Mouse (Mus musculus): Measurements from ENCODE around the gene Mxd3. TPM values are rescaled to one million over a fixed set of nuclear protein-coding genes. Genes with fewer than 3 reads are reported as not detected.
A peak's percentile ranks its signal among the peaks of the same experiment; 100 is the strongest.

Gene Mxd3
- polyA plus RNA-seq, 1 experiment from 2014 or later: 18.5 TPM

GRCm38 (mm10) chr13:55361974-55362452 lies 32.4 kb upstream of the Mxd3 start:
- ATAC-seq: peak; percentile 44

GRCm38 (mm10) chr13:55361145-55361544 lies 31.5 kb upstream of the Mxd3 start:
- H3K4me1 ChIP-seq: peaks cover 43% of the 10 kb centered on the region
- peak overlapping the region; percentile 92 for H3K9ac ChIP-seq
- peaks cover 55% of the 10 kb centered on the region for H3K36me3 ChIP-seq
- no peak for ATAC-seq
- no peak overlapping the region; the same call in 1 of the 2 replicates for H3K27ac ChIP-seq
- peak overlapping the region; percentile 86 for H3K4me2 ChIP-seq
- H3K4me3 ChIP-seq: peak overlapping the region; percentile 89
- H3K9me3 ChIP-seq (replicated peaks): no peaks in the 10 kb centered on the region
- no peaks in the 10 kb centered on the region for H3K27me3 ChIP-seq (replicated peaks)

More at GRCm38 (mm10) chr13:55361974-55362452, 32.4 kb upstream of the Mxd3 start:
- Histone ChIP-seq H3K4me1 (peaks cover 46% of the 10 kb centered on the region), H3K27me3 (replicated peaks) (no peaks in the 10 kb centered on the region), H3K4me2 (peak overlapping the region; percentile 86), H3K9ac (peak overlapping the region; percentile 92), H3K36me3 (peaks cover 46% of the 10 kb centered on the region), H3K4me3 (peak overlapping the region; percentile 89), H3K9me3 (replicated peaks) (no peaks in the 10 kb centered on the region), H3K27ac (peak overlapping the region; percentile 96)
- WGBS (ENCODE audit: insufficient replicate concordance): under 1% methylated on average over 32 of the region's 32 CpGs

DNA sequence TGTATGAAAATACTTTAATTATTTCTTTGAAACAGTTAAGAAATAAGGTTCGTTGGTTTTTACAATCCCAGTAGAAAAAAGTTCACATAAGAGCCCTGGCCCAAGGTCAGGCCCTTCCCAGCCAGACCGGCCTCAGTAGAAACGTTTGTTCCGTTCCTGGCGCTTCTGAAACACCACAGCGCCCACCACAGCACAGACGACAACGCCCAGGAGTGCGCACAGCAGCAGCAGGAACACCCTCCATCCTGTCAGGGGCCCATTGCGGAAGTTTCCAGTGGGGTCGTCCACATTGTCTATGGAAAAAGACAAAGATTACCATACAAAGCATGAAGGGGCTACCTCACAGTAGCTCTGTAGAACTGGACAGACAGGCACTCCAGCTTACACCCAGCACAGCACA lies 17.1 kb upstream of the Mxd3 start:
- Histone ChIP-seq H3K36me3 (peaks cover 82% of the 10 kb centered on the region), H3K27ac (no peak overlapping the region), H3K4me2 (no peak overlapping the region), H3K27me3 (replicated peaks) (no peaks in the 10 kb centered on the region), H3K4me1 (0 out of 2 replicates have a peak, but pooled peaks cover 7% of the 10 kb centered on the region), H3K9ac (no peak overlapping the region), H3K9me3 (replicated peaks) (no peaks in the 10 kb centered on the region), H3K4me3 (no peak overlapping the region)
- 73% methylated on average over 11 of the region's 11 CpGs for WGBS (ENCODE audit: insufficient replicate concordance)
- no peak for ATAC-seq

- WGBS (ENCODE audit: insufficient replicate concordance): 79% methylated on average over 7 of the region's 7 CpGs
- Histone ChIP-seq H3K27me3 (replicated peaks) (no peaks in the 10 kb centered on the region), H3K4me3 (no peak overlapping the region), H3K4me2 (no peak overlapping the region), H3K9ac (no peak overlapping the region), H3K36me3 (peaks cover 57% of the 10 kb centered on the region), H3K4me1 (peaks cover 11% of the 10 kb centered on the region), H3K9me3 (replicated peaks) (no peaks in the 10 kb centered on the region), H3K27ac (no peak overlapping the region)
- ATAC-seq: no peak
Measured at GRCm38 (mm10) chr13:55344286-55344685, 14.7 kb upstream of the Mxd3 start.

DNA sequence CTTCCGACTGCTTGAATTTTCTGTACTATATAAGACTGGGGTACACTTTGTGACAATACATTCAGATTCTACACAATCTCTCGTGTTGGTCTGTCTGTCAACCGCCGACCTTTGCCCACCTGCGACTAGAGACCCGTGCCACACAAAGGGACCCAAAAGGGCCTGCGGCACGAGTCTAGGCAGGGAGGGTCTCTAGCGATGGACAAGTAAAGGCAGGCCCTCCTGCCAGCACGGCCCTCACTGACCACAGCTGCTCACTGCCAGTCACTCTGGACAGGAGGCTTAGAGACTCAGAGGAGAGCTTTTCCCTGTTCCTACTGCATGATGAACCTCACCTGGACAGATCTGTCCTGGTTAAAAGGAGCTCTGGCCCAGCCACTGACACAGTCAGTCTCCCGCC lies 12.8 kb upstream of the Mxd3 start:
- 48% methylated on average over 11 of the region's 11 CpGs for WGBS (ENCODE audit: insufficient replicate concordance)
- ATAC-seq: no peak
- no peaks in the 10 kb centered on the region for H3K9me3 ChIP-seq (replicated peaks)
- H3K4me2 ChIP-seq: no peak overlapping the region
- H3K4me3 ChIP-seq: no peak overlapping the region
- peaks cover 40% of the 10 kb centered on the region for H3K36me3 ChIP-seq
- H3K4me1 ChIP-seq: peaks cover 28% of the 10 kb centered on the region
- H3K27me3 ChIP-seq (replicated peaks): no peaks in the 10 kb centered on the region
- H3K27ac ChIP-seq: no peak overlapping the region
- no peak overlapping the region for H3K9ac ChIP-seq

DNA sequence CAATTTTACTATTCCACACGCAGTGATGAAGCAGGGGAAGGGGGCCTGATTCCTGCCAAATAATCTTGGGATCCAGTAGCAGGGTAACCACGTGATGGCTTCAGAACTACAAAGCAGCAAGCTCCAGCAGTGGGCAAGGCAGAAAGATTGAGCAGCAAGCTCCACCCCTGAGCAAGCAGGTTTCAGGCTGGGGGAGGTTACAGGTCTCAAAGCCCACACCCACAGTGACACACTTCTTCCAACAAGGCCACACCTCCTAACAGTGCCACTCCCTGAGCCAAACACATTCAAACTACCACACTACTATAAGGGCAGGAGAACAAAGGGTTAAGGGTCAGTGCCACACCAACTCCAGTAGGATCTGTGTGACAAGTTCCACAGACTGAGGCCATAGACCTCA lies 9.6 kb upstream of the Mxd3 start:
- 31% methylated on average over 2 of the region's 2 CpGs for WGBS (ENCODE audit: insufficient replicate concordance)

DNA sequence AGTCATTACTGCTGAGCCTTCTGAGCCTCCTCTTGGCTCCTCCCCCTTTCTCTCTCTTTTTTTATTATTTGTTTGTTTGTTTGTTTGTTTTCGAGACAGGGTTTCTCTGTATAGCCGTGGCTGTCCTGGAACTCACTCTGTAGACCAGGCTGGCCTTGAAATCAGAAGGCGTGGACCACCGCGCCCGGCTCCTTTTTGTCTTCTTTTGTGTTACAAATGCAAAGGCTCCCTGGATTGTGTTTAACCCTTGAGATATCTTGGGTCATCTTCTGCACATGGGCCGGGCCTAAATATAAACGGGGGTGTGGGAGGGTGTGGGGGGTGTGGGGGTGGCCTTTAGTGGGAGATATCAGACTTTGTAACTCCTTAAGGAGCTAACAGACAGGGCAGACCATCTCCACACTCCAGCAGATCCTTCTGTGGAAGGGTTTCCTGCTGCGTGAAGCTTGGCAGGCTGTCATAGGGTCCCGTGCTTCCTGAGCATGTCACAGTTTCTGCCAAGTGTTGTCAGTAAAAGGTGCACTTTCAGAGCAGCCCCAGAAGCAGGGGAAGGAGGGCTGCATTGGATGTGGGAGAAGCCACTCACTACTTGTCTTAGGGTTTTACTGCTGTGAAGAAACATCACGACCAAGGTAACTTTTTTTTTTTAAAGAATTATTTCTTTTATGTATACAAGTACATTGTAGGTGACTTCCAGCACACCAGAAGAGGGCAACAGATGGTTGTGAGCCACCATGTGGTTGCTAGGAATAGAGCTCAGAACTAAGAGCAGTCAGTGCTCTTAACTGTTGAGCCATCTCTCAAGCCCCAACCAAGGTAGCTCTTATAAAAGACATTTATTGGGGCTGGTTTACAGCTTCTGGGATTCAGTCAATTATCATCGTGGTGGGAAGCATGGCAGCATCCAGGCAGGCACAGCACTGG lies 8.8 kb upstream of the Mxd3 start:
- Histone ChIP-seq H3K4me2 (no peak overlapping the region), H3K4me1 (peaks cover 24% of the 10 kb centered on the region), H3K36me3 (no peaks in the 10 kb centered on the region), H3K4me3 (no peak overlapping the region), H3K27me3 (replicated peaks) (peaks cover 18% of the 10 kb centered on the region; the same call in 1 of the 2 replicates), H3K27ac (no peak overlapping the region), H3K9ac (no peak overlapping the region), H3K9me3 (replicated peaks) (no peaks in the 10 kb centered on the region)
- ATAC-seq: no peak
- 64% methylated on average over 12 of the region's 12 CpGs for WGBS (ENCODE audit: insufficient replicate concordance)

More for the DNA sequence above, 9.6 kb upstream of the Mxd3 start:
- no peak overlapping the region for H3K27ac ChIP-seq
- peaks cover 28% of the 10 kb centered on the region for H3K4me1 ChIP-seq
- no peaks in the 10 kb centered on the region for H3K9me3 ChIP-seq (replicated peaks)
- peaks cover 14% of the 10 kb centered on the region; the same call in 1 of the 2 replicates for H3K27me3 ChIP-seq (replicated peaks)
- peak overlapping the region; percentile 14; the same call in 1 of the 2 replicates for H3K4me2 ChIP-seq
- peaks cover 7% of the 10 kb centered on the region for H3K36me3 ChIP-seq
- no peak overlapping the region for H3K4me3 ChIP-seq
- ATAC-seq: peak; percentile 81
- no peak overlapping the region for H3K9ac ChIP-seq

DNA sequence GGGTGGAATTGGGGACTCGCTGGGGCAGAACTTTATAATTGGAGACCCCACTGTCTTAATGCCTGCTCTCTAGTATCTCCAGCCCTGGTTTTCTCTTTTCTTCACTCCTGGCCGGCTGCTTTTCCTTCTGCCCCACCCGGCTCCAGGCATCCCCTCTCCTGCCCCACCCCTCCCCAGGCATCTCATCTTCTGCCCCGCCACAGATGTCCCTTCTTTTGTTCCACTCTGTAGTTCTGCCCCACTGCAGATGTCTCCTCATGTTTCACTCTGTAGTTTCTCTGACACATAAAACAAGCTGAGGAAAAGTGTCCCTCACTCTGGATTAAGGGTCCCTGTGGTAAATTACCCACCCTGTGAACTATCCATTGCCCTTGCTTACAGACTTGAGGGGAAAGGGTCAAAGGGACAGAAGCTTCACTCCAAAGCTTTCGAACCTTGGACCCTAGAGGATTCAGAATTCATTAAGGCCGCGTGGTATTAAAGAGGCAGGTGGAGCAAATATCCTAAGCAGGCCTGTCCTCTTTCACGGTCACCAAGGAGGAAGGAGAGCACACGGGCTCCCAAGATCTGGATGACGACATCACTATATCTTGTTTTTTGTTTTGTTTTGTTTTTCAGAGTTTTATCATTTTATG lies 7.8 kb upstream of the Mxd3 start:
- H3K9ac ChIP-seq: no peak overlapping the region
- ATAC-seq: no peak
- no peaks in the 10 kb centered on the region for H3K9me3 ChIP-seq (replicated peaks)
- 76% methylated on average over 10 of the region's 10 CpGs for WGBS (ENCODE audit: insufficient replicate concordance)
- H3K4me3 ChIP-seq: no peak overlapping the region
- H3K36me3 ChIP-seq: no peaks in the 10 kb centered on the region
- H3K4me1 ChIP-seq: peaks cover 21% of the 10 kb centered on the region
- H3K27me3 ChIP-seq (replicated peaks): peaks cover 20% of the 10 kb centered on the region; the same call in 1 of the 2 replicates
- H3K4me2 ChIP-seq: no peak overlapping the region
- H3K27ac ChIP-seq: no peak overlapping the region

- Histone ChIP-seq H3K9me3 (replicated peaks) (no peaks in the 10 kb centered on the region), H3K27ac (no peak overlapping the region)
- 69% methylated on average over 4 of the region's 4 CpGs for WGBS (ENCODE audit: insufficient replicate concordance)
Measured at GRCm38 (mm10) chr13:55335701-55336100, 6.1 kb upstream of the Mxd3 start.

DNA sequence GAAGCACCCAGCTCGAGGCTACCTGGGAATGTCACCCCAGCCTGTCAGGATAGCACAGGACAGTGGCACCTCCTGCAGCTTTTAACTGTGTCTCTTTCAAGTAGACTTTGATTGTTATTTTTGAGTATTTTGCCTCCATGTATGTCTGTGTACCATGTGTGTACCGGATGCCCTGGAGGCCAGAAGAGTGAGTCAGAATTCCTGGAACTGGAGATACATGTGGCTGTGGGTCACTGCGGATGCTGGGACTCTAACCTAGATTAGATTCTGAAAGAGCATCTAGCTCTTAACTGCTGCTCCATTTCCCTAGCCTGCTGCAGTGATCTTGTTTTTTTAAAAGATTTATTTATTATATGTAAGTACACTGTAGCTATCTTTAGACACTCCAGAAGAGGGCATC lies 2.7 kb upstream of the Mxd3 start:
- Histone ChIP-seq H3K4me2 (no peak overlapping the region), H3K4me1 (peaks cover 43% of the 10 kb centered on the region), H3K36me3 (peaks cover 9% of the 10 kb centered on the region), H3K4me3 (no peak overlapping the region), H3K9ac (no peak overlapping the region), H3K27ac (no peak overlapping the region), H3K27me3 (replicated peaks) (peaks cover 27% of the 10 kb centered on the region; the same call in 1 of the 2 replicates), H3K9me3 (replicated peaks) (no peaks in the 10 kb centered on the region)
- WGBS (ENCODE audit: insufficient replicate concordance): 55% methylated on average over 3 of the region's 3 CpGs
- ATAC-seq: no peak

More at GRCm38 (mm10) chr13:55335701-55336100, 6.1 kb upstream of the Mxd3 start:
- Histone ChIP-seq H3K4me2 (no peak overlapping the region), H3K9ac (no peak overlapping the region), H3K27me3 (replicated peaks) (peaks cover 27% of the 10 kb centered on the region; the same call in 1 of the 2 replicates), H3K4me3 (no peak overlapping the region), H3K4me1 (peaks cover 37% of the 10 kb centered on the region), H3K36me3 (no peaks in the 10 kb centered on the region)
- no peak for ATAC-seq

DNA sequence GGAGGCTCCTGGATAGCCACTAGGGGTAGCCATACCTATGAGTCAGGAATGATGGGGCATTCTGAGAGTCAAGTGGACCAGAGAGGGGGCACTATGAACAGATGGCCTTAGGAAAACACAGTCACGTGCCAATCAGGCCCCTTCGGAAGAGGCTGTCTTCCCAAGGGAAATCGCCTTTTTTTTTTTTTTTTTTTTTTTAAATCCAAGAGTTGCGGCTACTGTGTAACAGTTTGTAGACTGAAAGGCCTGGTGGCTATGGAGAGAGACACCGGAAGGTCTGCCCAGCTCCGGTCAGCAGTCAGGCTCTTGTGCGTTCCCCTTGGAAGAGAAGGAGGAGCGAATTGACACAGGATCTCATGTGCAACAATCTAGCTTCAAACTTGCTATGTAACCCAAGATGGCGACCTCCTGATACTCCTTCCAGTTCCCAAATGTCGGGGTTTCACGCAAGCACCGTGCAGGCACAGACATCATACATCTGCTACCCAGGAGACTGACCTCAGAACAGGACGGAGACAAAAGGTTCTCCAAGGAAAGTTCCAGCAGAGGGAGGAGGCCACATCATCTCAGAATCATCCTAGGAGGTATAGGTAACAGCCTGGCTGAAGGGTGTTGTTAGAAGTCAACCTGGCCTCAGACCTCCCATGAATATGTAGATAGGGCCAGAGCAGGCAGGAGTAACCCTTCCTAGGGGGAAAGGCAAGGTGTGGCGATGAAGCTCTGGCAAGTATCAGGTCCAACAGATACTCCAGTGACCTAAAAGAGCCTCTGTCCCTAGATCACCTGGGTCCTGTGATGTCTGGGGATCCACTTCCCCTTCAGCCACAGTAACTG lies 1.2 kb upstream of the Mxd3 start:
- no peak for ATAC-seq
- Histone ChIP-seq H3K4me3 (peak overlapping the region; percentile 77), H3K9me3 (replicated peaks) (no peaks in the 10 kb centered on the region), H3K9ac (peak overlapping the region; percentile 84), H3K4me1 (peaks cover 52% of the 10 kb centered on the region), H3K36me3 (peaks cover 24% of the 10 kb centered on the region), H3K27me3 (replicated peaks) (0 out of 2 replicates have a peak, but pooled peaks cover 19% of the 10 kb centered on the region), H3K27ac (peak overlapping the region; percentile 92), H3K4me2 (peak overlapping the region; percentile 78)
- 47% methylated on average over 14 of the region's 14 CpGs for WGBS (ENCODE audit: insufficient replicate concordance)
